Mouse (Mus musculus) heart, adult 2 months (tissue): ENCODE results near the gene Cntn1.

Experiments
- CTCF ChIP-seq: fragments of 200-600 bp; IDR thresholded peaks from 2 replicates; pipeline ENCODE4 v1.8.1; 2022; ENCODE audit warnings: antibody characterized with exemption, mild to moderate bottlenecking, moderate library complexity
- POLR2A ChIP-seq: fragments of 200-500 bp; IDR thresholded peaks from 2 replicates; pipeline ENCODE4 v1.6.1; 2011; ENCODE audit warnings: mild to moderate bottlenecking, low read depth, low read length, control low read depth; ENCODE audit not compliant: insufficient read depth

DNA sequence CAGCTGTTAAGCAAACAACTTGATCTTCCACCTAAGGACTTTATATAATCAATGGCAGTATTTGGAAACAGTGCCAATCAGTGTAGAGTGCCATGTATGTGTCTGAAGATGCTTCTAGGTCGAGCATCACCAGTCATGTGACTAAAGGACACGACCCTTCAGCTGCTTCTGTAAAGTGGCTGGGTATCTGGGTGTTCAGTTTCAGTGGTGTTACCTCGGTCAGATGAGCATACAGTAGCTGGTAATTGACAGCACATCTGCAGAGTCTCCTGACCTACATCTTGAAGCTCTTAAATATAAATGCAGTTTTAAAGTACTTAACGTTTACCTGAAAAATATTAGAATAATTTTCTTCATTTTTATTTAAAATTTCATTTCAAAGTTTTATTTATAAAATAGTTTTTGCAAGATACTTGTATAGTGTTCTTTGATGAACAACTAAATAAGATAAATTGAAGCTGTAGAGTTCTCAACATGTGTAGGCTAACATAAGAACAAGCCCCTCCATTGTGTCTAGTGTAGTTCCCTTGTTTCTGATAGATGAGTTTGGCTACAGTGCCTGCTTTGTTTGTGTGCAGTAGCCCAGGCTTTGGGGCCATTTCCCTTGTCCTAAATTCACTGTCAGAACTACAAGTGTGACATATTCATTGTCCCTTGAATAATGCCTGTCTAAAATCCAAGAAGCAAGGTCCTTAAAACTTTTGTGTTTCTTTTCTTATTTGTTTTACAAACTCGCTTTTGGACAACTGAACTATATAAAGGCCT lies 48.6 kb downstream of the Cntn1 start:
- TF ChIP-seq CTCF = no peak
- no peak for TF ChIP-seq POLR2A
